Comparison of ENCODE assay signal across 8 mouse cellular contexts in genomic region chr9:56552766-56553165, GRCm38 (mm10).
DNase-seq lines count a peak whose midpoint lies in the region; ATAC-seq and TF ChIP-seq lines count a peak whose summit lies in the region.

No protein-coding gene starts in this region.

- H3K27ac ChIP-seq in forebrain, postnatal 0 days (ENCODE audit: low read depth, low read length): no peak overlapping the region
- H3K27ac ChIP-seq in lung, embryonic 16.5 days (ENCODE audit: low read length): peak overlapping the region; percentile 32; the same call in 1 of the 2 replicates

- peak; percentile 83 for TF ChIP-seq CTCF in E14TG2a.4 (conservative IDR thresholded peaks at IDR 0.05; ENCODE audit: low read length)
- peak; percentile 83 for TF ChIP-seq CTCF in forebrain, postnatal 0 days (IDR thresholded peaks at IDR 0.05; ENCODE audit: low read depth)

- H3K36me3 ChIP-seq in E14TG2a.4 (ENCODE audit: insufficient read depth, low read length): no peaks in the 10 kb centered on the region
- H3K36me3 ChIP-seq in forebrain, postnatal 0 days (ENCODE audit: insufficient read depth): no peaks in the 10 kb centered on the region
- H3K36me3 ChIP-seq in lung, embryonic 16.5 days (ENCODE audit: control insufficient read depth, insufficient read depth, low read length): no peaks in the 10 kb centered on the region

- 8% methylated on average over 1 of the region's 1 CpGs for WGBS in forebrain, postnatal 0 days
- WGBS in lung, embryonic 16.5 days: 18% methylated on average over 1 of the region's 1 CpGs

- peak; percentile 66 for DNase-seq in cerebellum, adult 11 months
- peak; percentile 70 for DNase-seq in forebrain, postnatal 0 days
- peak; percentile 90 for DNase-seq in heart, postnatal 4 days
- DNase-seq in layer of hippocampus, adult 9-10 months (ENCODE audit: low spot score): peak; percentile 53
- peak; percentile 65 for DNase-seq in ovary, adult 18-20 months (ENCODE audit: low spot score)
- peak; percentile 74 for DNase-seq in thymus, postnatal 0 days (ENCODE audit: low spot score)

- H3K4me3 ChIP-seq in E14TG2a.4 (replicated peaks; ENCODE audit: low read length): no peak overlapping the region
- H3K4me3 ChIP-seq in forebrain, postnatal 0 days (ENCODE audit: low read depth, low read length): no peak overlapping the region
- H3K4me3 ChIP-seq in lung, embryonic 16.5 days (ENCODE audit: low read length): no peak overlapping the region

- H3K4me2 ChIP-seq in forebrain, postnatal 0 days (ENCODE audit: low read depth): no peak overlapping the region
- no peak overlapping the region for H3K4me2 ChIP-seq in lung, embryonic 16.5 days (ENCODE audit: low read depth, low read length)

- H3K9ac ChIP-seq in forebrain, postnatal 0 days: no peak overlapping the region
- no peak overlapping the region for H3K9ac ChIP-seq in lung, embryonic 16.5 days (ENCODE audit: low read length)

- H3K4me1 ChIP-seq in E14TG2a.4 (replicated peaks; ENCODE audit: low read depth, low read length): peaks cover 77% of the 10 kb centered on the region
- H3K4me1 ChIP-seq in forebrain, postnatal 0 days (ENCODE audit: insufficient read depth): no peaks in the 10 kb centered on the region
- peaks cover 3% of the 10 kb centered on the region; the same call in 1 of the 2 replicates for H3K4me1 ChIP-seq in lung, embryonic 16.5 days (replicated peaks; ENCODE audit: control insufficient read depth, insufficient read depth, low read length)

- no peaks in the 10 kb centered on the region for H3K9me3 ChIP-seq in E14TG2a.4 (ENCODE audit: low read length)
- H3K9me3 ChIP-seq in forebrain, postnatal 0 days (ENCODE audit: low read length): no peaks in the 10 kb centered on the region
- H3K9me3 ChIP-seq in lung, embryonic 16.5 days (ENCODE audit: control insufficient read depth, low read length): no peaks in the 10 kb centered on the region

- no peaks in the 10 kb centered on the region for H3K27me3 ChIP-seq in E14TG2a.4 (ENCODE audit: insufficient read depth, low read length)
- no peaks in the 10 kb centered on the region for H3K27me3 ChIP-seq in forebrain, postnatal 0 days (ENCODE audit: insufficient read depth, low read length)
- H3K27me3 ChIP-seq in lung, embryonic 16.5 days (ENCODE audit: control insufficient read depth, insufficient read depth, low read depth, low read length): no peaks in the 10 kb centered on the region

- peak; percentile 67 for ATAC-seq in forebrain, postnatal 0 days
- ATAC-seq in lung, embryonic 16.5 days (ENCODE audit: low read depth): peak; percentile 95
